Mouse (Mus musculus) T-cell, adult 2 months (primary cell): ENCODE measurements around the gene Mgat4e.

Experiments
- DNase-seq: peaks from one replicate; pipeline ENCODE4 v3.0.0; 2022; ENCODE audit warnings: low spot score

Gene Mgat4e

GRCm38 (mm10) chr1:134549632-134550132, at the start of gene Mgat4e:
Mgat4e (minus strand) TSS chr1:134549682.
- no peak for DNase-seq

- no peak for DNase-seq
Measured at GRCm38 (mm10) chr1:134597339-134598054, 48.0 kb upstream of the Mgat4e start.

GRCm38 (mm10) chr1:134591773-134592172, 42.3 kb upstream of the Mgat4e start:
- peak; percentile 10 for DNase-seq

GRCm38 (mm10) chr1:134589676-134590075, 40.2 kb upstream of the Mgat4e start:
- no peak for DNase-seq

- DNase-seq: no peak
Measured at GRCm38 (mm10) chr1:134583560-134583959, 34.1 kb upstream of the Mgat4e start.

GRCm38 (mm10) chr1:134580796-134581195, 31.3 kb upstream of the Mgat4e start:
- DNase-seq: no peak

- DNase-seq: no peak
Measured at GRCm38 (mm10) chr1:134577384-134578120, 28.1 kb upstream of the Mgat4e start.

GRCm38 (mm10) chr1:134573932-134574315, 24.4 kb upstream of the Mgat4e start:
- DNase-seq: no peak

GRCm38 (mm10) chr1:134573300-134573931, 23.9 kb upstream of the Mgat4e start:
- DNase-seq: no peak

GRCm38 (mm10) chr1:134570631-134571030, 21.1 kb upstream of the Mgat4e start:
- no peak for DNase-seq

- no peak for DNase-seq
Measured at GRCm38 (mm10) chr1:134570171-134570570, 20.7 kb upstream of the Mgat4e start.

GRCm38 (mm10) chr1:134567511-134567910, 18.0 kb upstream of the Mgat4e start:
- no peak for DNase-seq

GRCm38 (mm10) chr1:134563726-134564125, 14.2 kb upstream of the Mgat4e start:
- no peak for DNase-seq

GRCm38 (mm10) chr1:134562457-134562856, 13.0 kb upstream of the Mgat4e start:
- no peak for DNase-seq

GRCm38 (mm10) chr1:134561770-134562143, 12.3 kb upstream of the Mgat4e start:
- no peak for DNase-seq

- DNase-seq: peak; percentile 40
Measured at GRCm38 (mm10) chr1:134560801-134561769, 11.6 kb upstream of the Mgat4e start.

GRCm38 (mm10) chr1:134560396-134560795, 10.9 kb upstream of the Mgat4e start:
- DNase-seq: peak; percentile 47

GRCm38 (mm10) chr1:134559976-134560375, 10.5 kb upstream of the Mgat4e start, which contains the start of gene Kdm5b:
Kdm5b (plus strand) TSS chr1:134560171.
- peak; percentile 83 for DNase-seq

- DNase-seq: no peak
Measured at GRCm38 (mm10) chr1:134559226-134559625, 9.7 kb upstream of the Mgat4e start.

GRCm38 (mm10) chr1:134558511-134558910, 9.0 kb upstream of the Mgat4e start:
- DNase-seq: no peak

- DNase-seq: peak; percentile 91
Measured at GRCm38 (mm10) chr1:134556671-134557218, 7.3 kb upstream of the Mgat4e start.
